22 mouse cellular contexts compared by ENCODE assay signal in the genomic region with DNA sequence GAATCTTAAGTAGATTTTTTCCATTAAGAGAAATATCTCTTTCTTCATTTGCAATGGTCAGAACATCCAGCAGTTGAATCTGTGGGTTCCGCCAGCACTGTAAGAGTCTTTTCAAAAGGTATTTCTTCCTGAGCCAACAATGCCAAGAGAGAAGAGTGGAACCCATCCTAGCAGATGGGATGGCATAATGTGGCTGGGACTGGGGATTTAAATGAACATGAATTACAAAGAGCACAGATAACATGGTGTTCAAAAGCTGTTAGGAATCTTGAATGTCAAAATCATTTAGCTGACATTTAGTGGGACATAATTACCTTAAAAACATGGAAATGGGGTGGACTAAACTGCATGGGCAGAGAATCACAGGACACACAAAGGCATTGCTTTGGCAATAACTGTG. TPM values are rescaled to one million over a fixed set of nuclear protein-coding genes. Genes with fewer than 3 reads are reported as not detected.
DNase-seq lines count a peak whose midpoint lies in the region; ATAC-seq and TF ChIP-seq lines count a peak whose summit lies in the region.
"Had no signal": no experiment of that assay in that cellular context is flagged by ENCODE, and none has a peak within 500 bp of the region (broad histone marks: within the 10 kb centered on the region; RNA-seq: fewer than 3 reads in every experiment).

No protein-coding gene starts in this region.

- H3K4me3 ChIP-seq in forebrain, embryonic 15.5 days: no peak overlapping the region
- H3K4me3 ChIP-seq in forebrain, embryonic 10.5 days: no peak overlapping the region
- H3K4me3 ChIP-seq in midbrain, embryonic 14.5 days (replicated peaks; ENCODE audit: low read depth, low read length): no peak overlapping the region
- no peak overlapping the region for H3K4me3 ChIP-seq in midbrain, postnatal 0 days (ENCODE audit: low read depth, low read length)
- H3K4me3 ChIP-seq in forebrain, postnatal 0 days (ENCODE audit: low read depth, low read length): no peak overlapping the region
- no peak overlapping the region for H3K4me3 ChIP-seq in embryonic facial prominence, embryonic 10.5 days
- no peak overlapping the region for H3K4me3 ChIP-seq in liver, embryonic 12.5 days
- H3K4me3 ChIP-seq: embryonic facial prominence, embryonic 15.5 days; erythroblast, embryonic 14.5 days; gastrocnemius, adult 2 months; heart, embryonic 13.5 days; hindbrain, embryonic 15.5 days had no signal

- no peak for DNase-seq in forebrain, embryonic 10.5 days (ENCODE audit: extremely low spot score, low spot score)
- peak; percentile 12 for DNase-seq in midbrain, embryonic 14.5 days
- no peak for DNase-seq in midbrain, postnatal 0 days (ENCODE audit: low spot score)
- peak; percentile 64 for DNase-seq in brain, embryonic 14.5 days (ENCODE audit: low read depth)
- peak; percentile 32 for DNase-seq in forebrain, postnatal 0 days
- DNase-seq in embryonic facial prominence, embryonic 10.5 days (ENCODE audit: low spot score): no peak
- DNase-seq: adrenal gland, adult 2 months; adrenal gland, postnatal 25 days; cerebellum, adult 18-20 months; cerebellum, adult 9-11 months; gastrocnemius, adult 2 months; gastrocnemius, postnatal 25 days; heart, postnatal 36 days had no signal

- no peak overlapping the region for H3K9ac ChIP-seq in forebrain, embryonic 15.5 days (replicated peaks)
- no peak overlapping the region for H3K9ac ChIP-seq in midbrain, embryonic 14.5 days (replicated peaks; ENCODE audit: low read length)
- no peak overlapping the region for H3K9ac ChIP-seq in midbrain, postnatal 0 days (replicated peaks; ENCODE audit: low read length, poor library complexity, severe bottlenecking)
- H3K9ac ChIP-seq in forebrain, postnatal 0 days: no peak overlapping the region
- H3K9ac ChIP-seq in liver, embryonic 12.5 days: no peak overlapping the region
- H3K9ac ChIP-seq: embryonic facial prominence, embryonic 15.5 days; heart, embryonic 13.5 days; hindbrain, embryonic 15.5 days had no signal

- TF ChIP-seq CTCF in midbrain, postnatal 0 days (IDR thresholded peaks at IDR 0.05): no peak
- no peak for TF ChIP-seq CTCF in brain, embryonic 14.5 days (IDR thresholded peaks at IDR 0.05; ENCODE audit: borderline replicate concordance, extremely low read depth, insufficient read depth, insufficient read length)
- TF ChIP-seq CTCF in forebrain, postnatal 0 days (IDR thresholded peaks at IDR 0.05; ENCODE audit: low read depth): no peak

- TF ChIP-seq POLR2A in brain, embryonic 14.5 days (IDR thresholded peaks at IDR 0.05; ENCODE audit: borderline replicate concordance, extremely low read depth, insufficient read depth, insufficient read length, poor library complexity, severe bottlenecking): no peak

- H3K36me3 ChIP-seq in forebrain, embryonic 15.5 days: no peaks in the 10 kb centered on the region
- H3K36me3 ChIP-seq in forebrain, embryonic 10.5 days (replicated peaks): no peaks in the 10 kb centered on the region
- H3K36me3 ChIP-seq in midbrain, embryonic 14.5 days (ENCODE audit: control insufficient read depth, insufficient read depth, low read length): no peaks in the 10 kb centered on the region
- no peaks in the 10 kb centered on the region for H3K36me3 ChIP-seq in midbrain, postnatal 0 days (ENCODE audit: insufficient read depth, low read length)
- H3K36me3 ChIP-seq in forebrain, postnatal 0 days (ENCODE audit: insufficient read depth): no peaks in the 10 kb centered on the region
- H3K36me3 ChIP-seq in embryonic facial prominence, embryonic 10.5 days (replicated peaks): no peaks in the 10 kb centered on the region
- no peaks in the 10 kb centered on the region for H3K36me3 ChIP-seq in liver, embryonic 12.5 days
- H3K36me3 ChIP-seq: embryonic facial prominence, embryonic 15.5 days; heart, embryonic 13.5 days; hindbrain, embryonic 15.5 days had no signal

- H3K9me3 ChIP-seq in forebrain, embryonic 15.5 days: no peaks in the 10 kb centered on the region
- no peaks in the 10 kb centered on the region for H3K9me3 ChIP-seq in forebrain, embryonic 10.5 days
- H3K9me3 ChIP-seq in midbrain, embryonic 14.5 days (ENCODE audit: control insufficient read depth, low read length): no peaks in the 10 kb centered on the region
- no peaks in the 10 kb centered on the region for H3K9me3 ChIP-seq in midbrain, postnatal 0 days (ENCODE audit: low read length)
- no peaks in the 10 kb centered on the region for H3K9me3 ChIP-seq in forebrain, postnatal 0 days (ENCODE audit: low read length)
- H3K9me3 ChIP-seq in embryonic facial prominence, embryonic 10.5 days: no peaks in the 10 kb centered on the region
- no peaks in the 10 kb centered on the region for H3K9me3 ChIP-seq in liver, embryonic 12.5 days (replicated peaks)
- H3K9me3 ChIP-seq: embryonic facial prominence, embryonic 15.5 days; heart, embryonic 13.5 days; hindbrain, embryonic 15.5 days had no signal

- peak; percentile 55; the same call in 1 of the 2 replicates for ATAC-seq in forebrain, embryonic 15.5 days (replicated peaks)
- no peak for ATAC-seq in midbrain, embryonic 14.5 days (ENCODE audit: low FRiP score, low TSS enrichment)
- no peak for ATAC-seq in midbrain, postnatal 0 days (ENCODE audit: low FRiP score)
- ATAC-seq in forebrain, postnatal 0 days: peak; percentile 40
- no peak for ATAC-seq in liver, embryonic 12.5 days

- H3K4me1 ChIP-seq in forebrain, embryonic 15.5 days: no peaks in the 10 kb centered on the region
- H3K4me1 ChIP-seq in forebrain, embryonic 10.5 days: no peaks in the 10 kb centered on the region
- 0 out of 2 replicates have a peak, but pooled peaks cover 3% of the 10 kb centered on the region for H3K4me1 ChIP-seq in midbrain, embryonic 14.5 days (ENCODE audit: control insufficient read depth, insufficient read depth, low read length)
- no peaks in the 10 kb centered on the region for H3K4me1 ChIP-seq in midbrain, postnatal 0 days (ENCODE audit: insufficient read depth, low read length)
- H3K4me1 ChIP-seq in forebrain, postnatal 0 days (ENCODE audit: insufficient read depth): no peaks in the 10 kb centered on the region
- H3K4me1 ChIP-seq in embryonic facial prominence, embryonic 10.5 days: no peaks in the 10 kb centered on the region
- H3K4me1 ChIP-seq in liver, embryonic 12.5 days: no peaks in the 10 kb centered on the region
- H3K4me1 ChIP-seq: embryonic facial prominence, embryonic 15.5 days; heart, embryonic 13.5 days; hindbrain, embryonic 15.5 days had no signal

- WGBS in forebrain, embryonic 15.5 days: 54% methylated on average over 1 of the region's 1 CpGs
- 89% methylated on average over 1 of the region's 1 CpGs for WGBS in forebrain, embryonic 10.5 days
- WGBS in midbrain, embryonic 14.5 days: 69% methylated on average over 1 of the region's 1 CpGs
- WGBS in midbrain, postnatal 0 days: 66% methylated on average over 1 of the region's 1 CpGs
- WGBS in forebrain, postnatal 0 days: 61% methylated on average over 1 of the region's 1 CpGs
- WGBS in embryonic facial prominence, embryonic 10.5 days: 97% methylated on average over 1 of the region's 1 CpGs
- 76% methylated on average over 1 of the region's 1 CpGs for WGBS in liver, embryonic 12.5 days (ENCODE audit: insufficient replicate concordance)

- H3K27me3 ChIP-seq in forebrain, embryonic 15.5 days: no peaks in the 10 kb centered on the region
- no peaks in the 10 kb centered on the region for H3K27me3 ChIP-seq in forebrain, embryonic 10.5 days (ENCODE audit: poor library complexity, severe bottlenecking)
- no peaks in the 10 kb centered on the region for H3K27me3 ChIP-seq in midbrain, embryonic 14.5 days (ENCODE audit: control insufficient read depth, insufficient read depth, low read length)
- no peaks in the 10 kb centered on the region for H3K27me3 ChIP-seq in midbrain, postnatal 0 days (ENCODE audit: insufficient read depth, low read length)
- H3K27me3 ChIP-seq in forebrain, postnatal 0 days (ENCODE audit: insufficient read depth, low read length): no peaks in the 10 kb centered on the region
- H3K27me3 ChIP-seq in embryonic facial prominence, embryonic 10.5 days (replicated peaks; ENCODE audit: low read depth, poor library complexity, severe bottlenecking): no peaks in the 10 kb centered on the region
- H3K27me3 ChIP-seq in liver, embryonic 12.5 days (replicated peaks): no peaks in the 10 kb centered on the region
- H3K27me3 ChIP-seq: embryonic facial prominence, embryonic 15.5 days; heart, embryonic 13.5 days; hindbrain, embryonic 15.5 days had no signal

- peak overlapping the region; percentile 25; the same call in 1 of the 2 replicates for H3K27ac ChIP-seq in forebrain, embryonic 15.5 days (replicated peaks)
- no peak overlapping the region for H3K27ac ChIP-seq in forebrain, embryonic 10.5 days
- H3K27ac ChIP-seq in midbrain, embryonic 14.5 days (replicated peaks; ENCODE audit: low read depth, low read length): no peak overlapping the region
- H3K27ac ChIP-seq in midbrain, postnatal 0 days (ENCODE audit: low read depth, low read length): no peak overlapping the region
- no peak overlapping the region for H3K27ac ChIP-seq in forebrain, postnatal 0 days (ENCODE audit: low read depth, low read length)
- H3K27ac ChIP-seq in embryonic facial prominence, embryonic 10.5 days (replicated peaks): no peak overlapping the region
- H3K27ac ChIP-seq in liver, embryonic 12.5 days: no peak overlapping the region
- H3K27ac ChIP-seq: embryonic facial prominence, embryonic 15.5 days; gastrocnemius, adult 2 months; heart, embryonic 13.5 days; hindbrain, embryonic 15.5 days had no signal

- no peak overlapping the region for H3K4me2 ChIP-seq in forebrain, embryonic 15.5 days (replicated peaks)
- no peak overlapping the region for H3K4me2 ChIP-seq in midbrain, embryonic 14.5 days (ENCODE audit: low read length)
- no peak overlapping the region for H3K4me2 ChIP-seq in midbrain, postnatal 0 days (ENCODE audit: low read depth, low read length, poor library complexity, severe bottlenecking)
- no peak overlapping the region for H3K4me2 ChIP-seq in forebrain, postnatal 0 days (ENCODE audit: low read depth)
- H3K4me2 ChIP-seq in liver, embryonic 12.5 days: no peak overlapping the region
- H3K4me2 ChIP-seq: embryonic facial prominence, embryonic 15.5 days; heart, embryonic 13.5 days; hindbrain, embryonic 15.5 days had no signal

RNA-seq across cellular contexts. Expression of a gene that starts 45.6 kb away (rescaled TPM):
- polyA plus RNA-seq in forebrain, embryonic 15.5 days (2015; fragmentation: Nextera tagmentation; extraction: Ambion mirVana): 0.17 and 0.36 TPM in 2 replicates
- 0.58 and 1.6 TPM in 2 replicates for polyA plus RNA-seq in forebrain, embryonic 10.5 days (2016; fragmentation: Nextera tagmentation; extraction: Ambion mirVana)
- polyA plus RNA-seq in midbrain, embryonic 14.5 days (2014; fragmentation: Nextera tagmentation; extraction: Ambion mirVana): 0.16 and 0.45 TPM in 2 replicates
- total RNA-seq in midbrain, postnatal 0 days (2014; rRNA removed): 1.2 TPM in 1 of 2 replicates, not detected in the other
- polyA plus RNA-seq in midbrain, postnatal 0 days (2015; fragmentation: Nextera tagmentation; extraction: Ambion mirVana): 0.17 TPM in 1 of 2 replicates, not detected in the other
- 0.11 and 0.45 TPM in 2 replicates for polyA plus RNA-seq in brain, embryonic 14.5 days (2012; rRNA removed)
- total RNA-seq in forebrain, postnatal 0 days (2014; rRNA removed): 0.15 and 0.43 TPM in 2 replicates
- polyA plus RNA-seq in forebrain, postnatal 0 days (2015; fragmentation: Nextera tagmentation; extraction: Ambion mirVana): 0.09 and 0.11 TPM in 2 replicates
- polyA plus RNA-seq in embryonic facial prominence, embryonic 10.5 days (2016; fragmentation: Nextera tagmentation; extraction: Ambion mirVana): 0.40 and 1.1 TPM in 2 replicates
- not detected in 2 replicates for polyA plus RNA-seq in liver, embryonic 12.5 days (2016; fragmentation: Nextera tagmentation; extraction: Ambion mirVana)
- total RNA-seq: adrenal gland, adult 2 months; adrenal gland, postnatal 25 days; ES-E14; gastrocnemius, adult 2 months; gastrocnemius, postnatal 25 days; granulocyte monocyte progenitor cell, adult 5-6 weeks had no signal
- polyA plus RNA-seq: adrenal gland, adult 2 months; erythroblast, embryonic 14.5 days; heart, embryonic 13.5 days; hindbrain, embryonic 11.5 days had no signal

Comparison
In these comparisons a context has a peak if more than half of its experiments do, and no peak if none do; other contexts are left out.
1. DNase-seq: peak in midbrain, embryonic 14.5 days (single experiment), brain, embryonic 14.5 days (single experiment) and forebrain, postnatal 0 days (single experiment); none in forebrain, embryonic 10.5 days (single experiment), midbrain, postnatal 0 days (single experiment) and embryonic facial prominence, embryonic 10.5 days (single experiment).
2. ATAC-seq: peak in forebrain, embryonic 15.5 days (single experiment) and forebrain, postnatal 0 days (single experiment); none in midbrain, embryonic 14.5 days (single experiment), midbrain, postnatal 0 days (single experiment) and liver, embryonic 12.5 days (single experiment).